In genomic region chr8:92961088-92961487, GRCm38 (mm10) we compare ENCODE assay signal across 9 mouse cellular contexts. TPM values are rescaled to one million over a fixed set of nuclear protein-coding genes. Genes with fewer than 3 reads are reported as not detected.
A peak's percentile ranks its signal among the peaks of the same experiment; 100 is the strongest.
DNase-seq lines count a peak whose midpoint lies in the region; ATAC-seq and TF ChIP-seq lines count a peak whose summit lies in the region.
"Had no signal": no experiment of that assay in that cellular context is flagged by ENCODE, and none has a peak within 500 bp of the region (broad histone marks: within the 10 kb centered on the region; RNA-seq: fewer than 3 reads in every experiment).

No protein-coding gene starts in this region.

- peak overlapping the region; percentile 39 for H3K4me3 ChIP-seq in intestine, embryonic 14.5 days (ENCODE audit: low read depth, low read length)
- no peak overlapping the region for H3K4me3 ChIP-seq in intestine, postnatal 0 days (ENCODE audit: low read depth, low read length)
- peak overlapping the region; percentile 42 for H3K4me3 ChIP-seq in midbrain, embryonic 15.5 days

- peak; percentile 63 for DNase-seq in intestine, embryonic 14.5 days (ENCODE audit: low spot score)
- peak; percentile 46 for DNase-seq in embryo, embryonic 10 days (ENCODE audit: low spot score)
- DNase-seq in adrenal gland, adult 2 months, result no peak
- no peak for DNase-seq in spleen, postnatal 10 days (ENCODE audit: low spot score in 2 of 2)
- DNase-seq in cerebellum, postnatal 4 days (ENCODE audit: low spot score in 2 of 2), result no peak
- DNase-seq: cerebellum, adult 2 months had no signal

- no peak overlapping the region for H3K9ac ChIP-seq in intestine, embryonic 14.5 days (ENCODE audit: low read length)
- H3K9ac ChIP-seq in intestine, postnatal 0 days (ENCODE audit: low read depth, low read length), result no peak overlapping the region
- no peak overlapping the region for H3K9ac ChIP-seq in midbrain, embryonic 15.5 days

- H3K4me1 ChIP-seq in intestine, embryonic 14.5 days (replicated peaks; ENCODE audit: control insufficient read depth, insufficient read depth, low read length), result peaks cover 6% of the 10 kb centered on the region
- H3K4me1 ChIP-seq in intestine, postnatal 0 days (replicated peaks; ENCODE audit: control insufficient read depth, insufficient read depth, low read length), result no peaks in the 10 kb centered on the region
- peaks cover 13% of the 10 kb centered on the region for H3K4me1 ChIP-seq in midbrain, embryonic 15.5 days

- TF ChIP-seq CTCF in intestine, postnatal 0 days (IDR thresholded peaks at IDR 0.05; ENCODE audit: low read depth), result no peak

- no peak overlapping the region for H3K27ac ChIP-seq in intestine, embryonic 14.5 days (ENCODE audit: low read depth)
- H3K27ac ChIP-seq in intestine, postnatal 0 days (ENCODE audit: low read depth, low read length), result no peak overlapping the region
- H3K27ac ChIP-seq in midbrain, embryonic 15.5 days, result no peak overlapping the region

- ATAC-seq in intestine, embryonic 14.5 days (replicated peaks; ENCODE audit: low FRiP score, low TSS enrichment, low read depth), result no peak
- ATAC-seq in intestine, postnatal 0 days, result no peak
- peak; percentile 57 to 61 for ATAC-seq in hematopoietic stem cell, adult 5-6 weeks (replicated peaks in 1 of 2; ENCODE audit: insufficient read depth in 1 of 2, low FRiP score in 2 of 2, low TSS enrichment in 1 of 2, low read depth in 1 of 2, poor library complexity in 2 of 2, severe bottlenecking in 2 of 2)
- no peak for ATAC-seq in midbrain, embryonic 15.5 days (replicated peaks)

- no peaks in the 10 kb centered on the region for H3K36me3 ChIP-seq in intestine, embryonic 14.5 days (ENCODE audit: control insufficient read depth, insufficient read depth, low read length)
- H3K36me3 ChIP-seq in intestine, postnatal 0 days (ENCODE audit: control insufficient read depth, insufficient read depth), result no peaks in the 10 kb centered on the region
- no peaks in the 10 kb centered on the region for H3K36me3 ChIP-seq in midbrain, embryonic 15.5 days (replicated peaks)

- H3K4me2 ChIP-seq in intestine, embryonic 14.5 days (ENCODE audit: low read length), result peak overlapping the region; percentile 68
- H3K4me2 ChIP-seq in intestine, postnatal 0 days (replicated peaks; ENCODE audit: low read depth), result no peak overlapping the region
- H3K4me2 ChIP-seq in midbrain, embryonic 15.5 days, result peak overlapping the region; percentile 90

- 2% methylated on average over 25 of the region's 25 CpGs for WGBS in intestine, embryonic 14.5 days
- 1% methylated on average over 25 of the region's 25 CpGs for WGBS in intestine, postnatal 0 days
- WGBS in midbrain, embryonic 15.5 days, result 3% methylated on average over 25 of the region's 25 CpGs

- H3K27me3 ChIP-seq in intestine, embryonic 14.5 days (replicated peaks; ENCODE audit: control insufficient read depth, insufficient read depth, low read length), result peaks cover 49% of the 10 kb centered on the region
- H3K27me3 ChIP-seq in intestine, postnatal 0 days (replicated peaks; ENCODE audit: control insufficient read depth, insufficient read depth, low read length), result peaks cover 37% of the 10 kb centered on the region
- H3K27me3 ChIP-seq in midbrain, embryonic 15.5 days (replicated peaks), result peaks cover 43% of the 10 kb centered on the region

- H3K9me3 ChIP-seq in intestine, embryonic 14.5 days (ENCODE audit: control insufficient read depth, low read length), result no peaks in the 10 kb centered on the region
- no peaks in the 10 kb centered on the region for H3K9me3 ChIP-seq in intestine, postnatal 0 days (ENCODE audit: control insufficient read depth)
- H3K9me3 ChIP-seq in midbrain, embryonic 15.5 days, result no peaks in the 10 kb centered on the region

RNA-seq across cellular contexts. Expression of gene Slc6a2, which starts 1.2 kb away (rescaled TPM):
- polyA plus RNA-seq in intestine, embryonic 14.5 days (2014; fragmentation: Nextera tagmentation; extraction: Ambion mirVana), result 0.04 TPM in 1 of 2 replicates, not detected in the other
- not detected in 2 replicates for polyA plus RNA-seq in intestine, postnatal 0 days (2015; fragmentation: Nextera tagmentation; extraction: Ambion mirVana)
- total RNA-seq in hematopoietic stem cell, adult 5-6 weeks (2017), result not detected in 2 replicates
- polyA plus RNA-seq in midbrain, embryonic 15.5 days (2015; fragmentation: Nextera tagmentation; extraction: Ambion mirVana), result 0.89 and 3.5 TPM in 2 replicates
- total RNA-seq in adrenal gland, adult 2 months (2021), result 10 to 100 TPM in 1 of 2 experiments, 1 to 10 TPM in 1; 9.0 to 16.0 TPM
- polyA plus RNA-seq in adrenal gland, adult 2 months (2012; rRNA removed), result 1.9 and 4.6 TPM in 2 replicates

RNA-seq across cellular contexts. Expression of gene Capns2, which starts 59.9 kb away (rescaled TPM):
- 0.30 TPM in 2 replicates for polyA plus RNA-seq in intestine, embryonic 14.5 days (2014; fragmentation: Nextera tagmentation; extraction: Ambion mirVana)
- 0.16 TPM in 1 of 2 replicates, not detected in the other for polyA plus RNA-seq in intestine, postnatal 0 days (2015; fragmentation: Nextera tagmentation; extraction: Ambion mirVana)
- not detected in 2 replicates for total RNA-seq in hematopoietic stem cell, adult 5-6 weeks (2017)
- 0.23 and 0.45 TPM in 2 replicates for polyA plus RNA-seq in midbrain, embryonic 15.5 days (2015; fragmentation: Nextera tagmentation; extraction: Ambion mirVana)
- under 1 TPM in 1 of 2 experiments, not detected in 1; 0.69 TPM for total RNA-seq in adrenal gland, adult 2 months (2021)
- 0.11 TPM in 1 of 2 replicates, not detected in the other for polyA plus RNA-seq in adrenal gland, adult 2 months (2012; rRNA removed)

Comparison
In these comparisons a context has a peak if more than half of its experiments do, and no peak if none do; other contexts are left out.
1. ATAC-seq: peak in hematopoietic stem cell, adult 5-6 weeks (2 of 2); none in intestine, embryonic 14.5 days (single experiment), intestine, postnatal 0 days (single experiment) and midbrain, embryonic 15.5 days (single experiment).
2. DNase-seq: peak in intestine, embryonic 14.5 days (single experiment) and embryo, embryonic 10 days (single experiment); none in adrenal gland, adult 2 months (single experiment), spleen, postnatal 10 days (0 of 2) and cerebellum, postnatal 4 days (0 of 2).